Mouse (Mus musculus) G1E (cell line): Measurements from ENCODE around the gene Tdo2. TPM values are rescaled to one million over a fixed set of nuclear protein-coding genes. Genes with fewer than 3 reads are reported as not detected.

Experiments
- ATAC-seq: 2 replicates; pipeline ENCODE4 v1.8.0; 2016; ENCODE audit warnings: mild to moderate bottlenecking; ENCODE audit not compliant: insufficient number of reproducible peaks, poor library complexity, low FRiP score, severe bottlenecking; ENCODE audit errors: extremely low read depth
- DNase-seq: peaks from one replicate; pipeline ENCODE4 v3.0.0; 2012; ENCODE audit warnings: low spot score
- H3K27me3 ChIP-seq: 2 replicates; pipeline ENCODE4 v1.6.1; 2012; ENCODE audit warnings: mild to moderate bottlenecking, low read length, inconsistent platforms; ENCODE audit not compliant: insufficient read depth
- H3K36me3 ChIP-seq: replicated peaks from 2 replicates; pipeline ENCODE3; 2012; ENCODE audit warnings: mild to moderate bottlenecking, inconsistent platforms
- H3K4me1 ChIP-seq: 2 replicates; pipeline ENCODE4 v1.6.1; 2012; ENCODE audit warnings: low read depth, low read length, inconsistent platforms, mixed read lengths; ENCODE audit not compliant: insufficient read depth
- H3K4me3 ChIP-seq: 2 replicates; pipeline ENCODE4 v1.5.1; 2012; ENCODE audit warnings: low read depth, mild to moderate bottlenecking, inconsistent platforms, low read length, moderate library complexity, mixed read lengths
- H3K9me3 ChIP-seq: replicated peaks from 2 replicates; pipeline ENCODE4 v1.6.1; 2012; ENCODE audit warnings: inconsistent platforms
- CTCF ChIP-seq: IDR thresholded peaks from 2 replicates; pipeline ENCODE4 v1.5.1; 2012; ENCODE audit warnings: low read depth, low read length, inconsistent platforms, mixed read lengths
- GATA1 ChIP-seq: IDR thresholded peaks from 2 replicates; pipeline ENCODE4 v1.6.1; 2012; ENCODE audit warnings: borderline replicate concordance, low read length, inconsistent platforms, mixed read lengths
- GATA2 ChIP-seq: IDR thresholded peaks from 2 replicates; pipeline ENCODE4 v1.6.1; 2012; ENCODE audit warnings: low read depth, low read length, inconsistent platforms, borderline replicate concordance
- POLR2AphosphoS5 ChIP-seq: IDR thresholded peaks from 2 replicates; pipeline ENCODE4 v1.6.1; 2012; ENCODE audit warnings: low read depth, low read length, inconsistent platforms; ENCODE audit not compliant: insufficient replicate concordance
- TAL1 ChIP-seq: conservative IDR thresholded peaks from 2 replicates; pipeline ENCODE4 v1.6.1; 2012; ENCODE audit warnings: low read depth, low read length, inconsistent platforms, mixed read lengths
- polyA plus RNA-seq: library from polyadenylated mRNA; stranded (reverse); fragments of >175 nt; gene quantifications from 2 replicates; pipeline ENCODE4 v1.2.3, GENCODE M21; 2012
- total RNA-seq, 2 experiments: library from RNA; stranded (forward) in 1 of 2; stranded (reverse) in 1 of 2; fragments of 200-1000 nt in 1 of 2; fragments of >200 nt in 1 of 2; fragmentation: Nextera tagmentation in 1 of 2; gene quantifications; 2 replicates each; pipeline ENCODE4 v1.2.3; 2014 to 2017

Gene Tdo2
- total and polyA plus RNA-seq, 3 experiments = not detected

GRCm38 (mm10) chr3:81922910-81923309, 53.1 kb downstream of the Tdo2 start:
- TF ChIP-seq GATA1 (no peak), TAL1 (no peak), POLR2AphosphoS5 (no peak), GATA2 (no peak), CTCF (no peak)

GRCm38 (mm10) chr3:81919681-81920080, 56.3 kb downstream of the Tdo2 start:
- no peak for DNase-seq
- no peak for ATAC-seq
- Histone ChIP-seq H3K4me3 (no peak overlapping the region), H3K9me3 (no peaks in the 10 kb centered on the region), H3K36me3 (no peaks in the 10 kb centered on the region), H3K4me1 (no peaks in the 10 kb centered on the region), H3K27me3 (0 out of 2 replicates have a peak, but pooled peaks cover 6% of the 10 kb centered on the region)
- TF ChIP-seq GATA1 (no peak), POLR2AphosphoS5 (no peak), TAL1 (no peak), GATA2 (no peak), CTCF (no peak)

More at GRCm38 (mm10) chr3:81922910-81923309, 53.1 kb downstream of the Tdo2 start:
- Histone ChIP-seq H3K36me3 (no peaks in the 10 kb centered on the region), H3K4me1 (peaks cover 3% of the 10 kb centered on the region; the same call in 1 of the 2 replicates), H3K27me3 (peaks cover 10% of the 10 kb centered on the region; the same call in 1 of the 2 replicates), H3K9me3 (no peaks in the 10 kb centered on the region), H3K4me3 (no peak overlapping the region)
- no peak for ATAC-seq
- DNase-seq = no peak

GRCm38 (mm10) chr3:81918215-81918614, 57.8 kb downstream of the Tdo2 start:
- H3K4me3 ChIP-seq = no peak overlapping the region
- TF ChIP-seq TAL1 = no peak
- TF ChIP-seq GATA2 = no peak
- no peak for TF ChIP-seq CTCF
- no peak for TF ChIP-seq GATA1
- no peak for TF ChIP-seq POLR2AphosphoS5
- ATAC-seq (no peak), DNase-seq (no peak)
- H3K36me3 ChIP-seq = no peaks in the 10 kb centered on the region
- no peaks in the 10 kb centered on the region for H3K4me1 ChIP-seq
- no peaks in the 10 kb centered on the region for H3K9me3 ChIP-seq
- no peaks in the 10 kb centered on the region for H3K27me3 ChIP-seq

GRCm38 (mm10) chr3:81917354-81917935, 58.6 kb downstream of the Tdo2 start:
- DNase-seq (no peak), ATAC-seq (no peak)
- H3K4me1 ChIP-seq = no peaks in the 10 kb centered on the region
- no peak for TF ChIP-seq TAL1
- TF ChIP-seq GATA2 = no peak
- TF ChIP-seq CTCF = no peak
- TF ChIP-seq POLR2AphosphoS5 = no peak
- TF ChIP-seq GATA1 = no peak
- H3K4me3 ChIP-seq = no peak overlapping the region
- H3K36me3 ChIP-seq = no peaks in the 10 kb centered on the region
- H3K9me3 ChIP-seq = no peaks in the 10 kb centered on the region
- no peaks in the 10 kb centered on the region for H3K27me3 ChIP-seq

GRCm38 (mm10) chr3:81916030-81916686, 59.8 kb downstream of the Tdo2 start:
- Histone ChIP-seq H3K36me3 (no peaks in the 10 kb centered on the region), H3K9me3 (no peaks in the 10 kb centered on the region), H3K27me3 (no peaks in the 10 kb centered on the region), H3K4me3 (no peak overlapping the region), H3K4me1 (no peaks in the 10 kb centered on the region)
- no peak for TF ChIP-seq CTCF
- no peak for TF ChIP-seq GATA1
- no peak for TF ChIP-seq POLR2AphosphoS5
- no peak for TF ChIP-seq GATA2
- no peak for TF ChIP-seq TAL1
- ATAC-seq (no peak), DNase-seq (no peak)

GRCm38 (mm10) chr3:81910286-81911036, 65.5 kb downstream of the Tdo2 start:
- ATAC-seq = no peak
- Histone ChIP-seq H3K27me3 (no peaks in the 10 kb centered on the region), H3K36me3 (no peaks in the 10 kb centered on the region), H3K4me3 (no peak overlapping the region), H3K4me1 (no peaks in the 10 kb centered on the region), H3K9me3 (no peaks in the 10 kb centered on the region)
- no peak for TF ChIP-seq GATA1
- TF ChIP-seq POLR2AphosphoS5 = no peak
- no peak for TF ChIP-seq CTCF
- no peak for TF ChIP-seq TAL1
- no peak for TF ChIP-seq GATA2
- DNase-seq = no peak

Other genes with a start within 250 kb of the Tdo2 start
- 6.5 and 10.3 TPM in 2 replicates for gene Ctso, start 43.6 kb downstream of the Tdo2 start, total RNA-seq (2014; fragmentation: Nextera tagmentation)
- 3.6 and 3.9 TPM in 2 replicates for gene Ctso, start 43.6 kb downstream of the Tdo2 start, total RNA-seq (2017)
- gene Ctso, start 43.6 kb downstream of the Tdo2 start, polyA plus RNA-seq = 2.3 and 2.4 TPM in 2 replicates
- gene Asic5, start 6.1 kb upstream of the Tdo2 start, total RNA-seq (2014; fragmentation: Nextera tagmentation) = not detected in 2 replicates
- gene Asic5, start 6.1 kb upstream of the Tdo2 start, total RNA-seq (2017) = not detected in 2 replicates
- gene Asic5, start 6.1 kb upstream of the Tdo2 start, polyA plus RNA-seq = not detected in 2 replicates
- gene Gucy1b1, start 98.5 kb upstream of the Tdo2 start, total RNA-seq (2014; fragmentation: Nextera tagmentation) = not detected in 2 replicates
- gene Gucy1b1, start 98.5 kb upstream of the Tdo2 start, total RNA-seq (2017) = 0.22 TPM in 1 of 2 replicates, not detected in the other
- not detected in 2 replicates for gene Gucy1b1, start 98.5 kb upstream of the Tdo2 start, polyA plus RNA-seq
- not detected in 2 replicates for gene Gucy1a1, start 169.6 kb upstream of the Tdo2 start, total RNA-seq (2014; fragmentation: Nextera tagmentation)
- gene Gucy1a1, start 169.6 kb upstream of the Tdo2 start, total RNA-seq (2017) = 0.16 and 0.46 TPM in 2 replicates
- not detected in 2 replicates for gene Gucy1a1, start 169.6 kb upstream of the Tdo2 start, polyA plus RNA-seq